Mouse (Mus musculus) gastrocnemius, postnatal 25 days (tissue): ENCODE measurements around the gene Fosl1. TPM values are rescaled to one million over a fixed set of nuclear protein-coding genes. Genes with fewer than 3 reads are reported as not detected.

Experiments used
- total RNA-seq, 2 experiments: library from RNA; stranded (reverse); gene quantifications; 1 replicate in 1 of 2; 2 replicates in 1 of 2; pipeline ENCODE4 v1.2.3; 2021

Gene Fosl1
- total RNA-seq, 2 experiments from 2014 or later, result not detected

Other genes starting within 250 kb of the Fosl1 start
- gene Pacs1, start 174.4 kb upstream of the Fosl1 start, total RNA-seq, result 1 to 10 TPM; 5.6 to 6.5 TPM
- 10 to 100 TPM; 65.4 to 69.5 TPM for gene Sf3b2, start 152.1 kb upstream of the Fosl1 start, total RNA-seq
- gene Gal3st3, start 149.2 kb upstream of the Fosl1 start, total RNA-seq, result not detected
- gene Catsper1, start 111.8 kb upstream of the Fosl1 start, total RNA-seq, result not detected
- gene Cst6, start 98.0 kb upstream of the Fosl1 start, total RNA-seq, result 10 to 100 TPM; 19.7 to 41.3 TPM
- 10 to 100 TPM; 12.7 to 13.4 TPM for gene Eif1ad, start 80.8 kb upstream of the Fosl1 start, total RNA-seq
- 100 to 1,000 TPM; 114 to 122 TPM for gene Banf1, start 80.4 kb upstream of the Fosl1 start, total RNA-seq
- gene Sart1, start 58.8 kb upstream of the Fosl1 start, total RNA-seq, result 10 to 100 TPM; 29.0 to 36.5 TPM
- 1 to 10 TPM in 1 of 2 experiments, not detected in 1; 1.2 TPM for gene Tsga10ip, start 45.0 kb upstream of the Fosl1 start, total RNA-seq
- 100 to 1,000 TPM; 473 to 502 TPM for gene Drap1, start 22.6 kb upstream of the Fosl1 start, total RNA-seq
- 10 to 100 TPM; 32.1 to 33.5 TPM for gene AI837181, start 22.4 kb upstream of the Fosl1 start, total RNA-seq
- gene Ccdc85b, start 10.3 kb downstream of the Fosl1 start, total RNA-seq, result 1 to 10 TPM; 4.5 to 6.6 TPM
- 10 to 100 TPM; 36.9 to 38.4 TPM for gene Fibp, start 13.1 kb downstream of the Fosl1 start, total RNA-seq
- gene Ctsw, start 21.0 kb downstream of the Fosl1 start, total RNA-seq, result not detected
- 10 to 100 TPM in 1 of 2 experiments, 1 to 10 TPM in 1; 7.8 to 12.2 TPM for gene Efemp2, start 26.4 kb downstream of the Fosl1 start, total RNA-seq
- 10 to 100 TPM; 20.3 to 21.6 TPM for gene Mus81, start 40.9 kb downstream of the Fosl1 start, total RNA-seq
- 100 to 1,000 TPM in 1 of 2 experiments, 10 to 100 TPM in 1; 83.6 to 106 TPM for gene Cfl1, start 42.9 kb downstream of the Fosl1 start, total RNA-seq
- gene 1700020D05Rik, start 56.2 kb downstream of the Fosl1 start, total RNA-seq, result under 1 TPM; 0.64 to 0.88 TPM
- 1 to 10 TPM; 6.9 to 7.5 TPM for gene Snx32, start 63.0 kb downstream of the Fosl1 start, total RNA-seq
- not detected for gene Ovol1, start 113.1 kb downstream of the Fosl1 start, total RNA-seq
- gene Ap5b1, start 120.5 kb downstream of the Fosl1 start, total RNA-seq, result 1 to 10 TPM; 1.4 to 1.5 TPM
- gene Rnaseh2c, start 154.3 kb downstream of the Fosl1 start, total RNA-seq, result 10 to 100 TPM; 45.2 to 47.1 TPM
- 10 to 100 TPM; 15.6 to 15.7 TPM for gene Kat5, start 162.7 kb downstream of the Fosl1 start, total RNA-seq
- 10 to 100 TPM; 12.5 to 13.7 TPM for gene Rela, start 189.9 kb downstream of the Fosl1 start, total RNA-seq
- gene Sipa1, start 216.2 kb downstream of the Fosl1 start, total RNA-seq, result 10 to 100 TPM in 1 of 2 experiments, 1 to 10 TPM in 1; 10.0 to 11.5 TPM
- 10 to 100 TPM in 1 of 2 experiments, 1 to 10 TPM in 1; 8.3 to 10.9 TPM for gene Map3k11, start 241.2 kb downstream of the Fosl1 start, total RNA-seq
- 10 to 100 TPM; 13.5 to 13.8 TPM for gene Pcnx3, start 241.4 kb downstream of the Fosl1 start, total RNA-seq